Mouse (Mus musculus): ENCODE data around the gene Adamtsl3. TPM values are rescaled to one million over a fixed set of nuclear protein-coding genes. Genes with fewer than 3 reads are reported as not detected.
A peak's percentile ranks its signal among the peaks of the same experiment; 100 is the strongest.

Gene Adamtsl3
- total and polyA plus RNA-seq, 2 experiments from 2014 or later, result 1.00 to 4.1 TPM

GRCm38 (mm10) chr7:82330860-82331259 is 4.6 kb upstream of the Adamtsl3 start:
- H3K9ac ChIP-seq (replicated peaks; ENCODE audit: low read depth, low read length), result no peak overlapping the region
- DNase-seq (ENCODE audit: low spot score), result no peak
- no peak for TF ChIP-seq CTCF (IDR thresholded peaks at IDR 0.05; ENCODE audit: low read depth)
- no peak for TF ChIP-seq EP300 (IDR thresholded peaks at IDR 0.05; ENCODE audit: low read depth)
- H3K4me3 ChIP-seq (ENCODE audit: low read depth, low read length), result no peak overlapping the region
- H3K9me3 ChIP-seq (replicated peaks; ENCODE audit: control insufficient read depth, low read length), result no peaks in the 10 kb centered on the region
- H3K4me2 ChIP-seq (ENCODE audit: low read depth, low read length), result no peak overlapping the region
- no peak for ATAC-seq (ENCODE audit: insufficient read depth, low read depth)
- no peaks in the 10 kb centered on the region for H3K4me1 ChIP-seq (ENCODE audit: control insufficient read depth, insufficient read depth)
- WGBS, result 57% methylated on average over 6 of the region's 6 CpGs
- H3K27ac ChIP-seq (ENCODE audit: low read depth), result no peak overlapping the region
- H3K27me3 ChIP-seq (ENCODE audit: control insufficient read depth, insufficient read depth, low read length), result peaks cover 13% of the 10 kb centered on the region
- no peaks in the 10 kb centered on the region for H3K36me3 ChIP-seq (replicated peaks; ENCODE audit: control insufficient read depth, insufficient read depth, low read length)

DNA sequence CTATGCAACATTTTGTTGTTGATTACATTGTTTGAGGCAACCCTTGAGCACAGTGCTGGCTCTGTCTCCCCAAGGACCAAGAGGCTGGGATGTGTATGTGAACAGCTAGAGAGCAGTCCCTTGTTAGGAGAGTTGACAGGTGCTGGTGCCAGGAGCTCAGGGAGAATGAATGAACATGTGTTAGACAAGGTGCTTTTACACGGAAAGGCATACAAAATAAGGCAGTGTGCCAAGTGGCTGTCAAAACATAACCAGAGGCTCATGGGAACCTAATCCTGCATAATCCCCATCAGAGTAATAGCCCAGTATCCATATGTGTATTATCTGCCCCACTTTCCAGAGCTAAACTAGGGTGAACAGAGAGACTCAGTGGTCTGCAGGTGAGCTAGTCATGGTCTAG is 1.5 kb upstream of the Adamtsl3 start:
- DNase-seq (ENCODE audit: low spot score), result no peak
- Histone ChIP-seq H3K9ac (replicated peaks; ENCODE audit: low read depth, low read length) (no peak overlapping the region), H3K27me3 (ENCODE audit: control insufficient read depth, insufficient read depth, low read length) (peaks cover 26% of the 10 kb centered on the region), H3K4me2 (ENCODE audit: low read depth, low read length) (no peak overlapping the region), H3K36me3 (replicated peaks; ENCODE audit: control insufficient read depth, insufficient read depth, low read length) (no peaks in the 10 kb centered on the region), H3K4me3 (ENCODE audit: low read depth, low read length) (no peak overlapping the region), H3K9me3 (replicated peaks; ENCODE audit: control insufficient read depth, low read length) (no peaks in the 10 kb centered on the region), H3K4me1 (ENCODE audit: control insufficient read depth, insufficient read depth) (no peaks in the 10 kb centered on the region), H3K27ac (ENCODE audit: low read depth) (no peak overlapping the region)
- no peak for ATAC-seq (ENCODE audit: insufficient read depth, low read depth)
- TF ChIP-seq CTCF (IDR thresholded peaks at IDR 0.05; ENCODE audit: low read depth) (no peak), EP300 (IDR thresholded peaks at IDR 0.05; ENCODE audit: low read depth) (no peak)
- 37% methylated on average over 1 of the region's 1 CpGs for WGBS

- no peaks in the 10 kb centered on the region for H3K4me1 ChIP-seq (ENCODE audit: control insufficient read depth, insufficient read depth)
- no peaks in the 10 kb centered on the region for H3K36me3 ChIP-seq (replicated peaks; ENCODE audit: control insufficient read depth, insufficient read depth, low read length)
- H3K27ac ChIP-seq (ENCODE audit: low read depth), result no peak overlapping the region
- WGBS, result 1% methylated on average over 31 of the region's 34 CpGs
- ATAC-seq (ENCODE audit: insufficient read depth, low read depth) (peak; percentile 35), DNase-seq (ENCODE audit: low spot score) (peak; percentile 19)
- H3K9me3 ChIP-seq (replicated peaks; ENCODE audit: control insufficient read depth, low read length), result no peaks in the 10 kb centered on the region
- H3K27me3 ChIP-seq (ENCODE audit: control insufficient read depth, insufficient read depth, low read length), result peaks cover 26% of the 10 kb centered on the region
- peak overlapping the region; percentile 57 for H3K4me3 ChIP-seq (ENCODE audit: low read depth, low read length)
- TF ChIP-seq EP300 (IDR thresholded peaks at IDR 0.05; ENCODE audit: low read depth) (no peak), CTCF (IDR thresholded peaks at IDR 0.05; ENCODE audit: low read depth) (no peak)
- no peak overlapping the region for H3K9ac ChIP-seq (replicated peaks; ENCODE audit: low read depth, low read length)
- H3K4me2 ChIP-seq (ENCODE audit: low read depth, low read length), result peak overlapping the region; percentile 79
Measured at GRCm38 (mm10) chr7:82336132-82336531, 638 bp downstream of the Adamtsl3 start.

GRCm38 (mm10) chr7:82338121-82338520 is 2.6 kb downstream of the Adamtsl3 start:
- H3K27ac ChIP-seq (ENCODE audit: low read depth), result no peak overlapping the region
- 82% methylated on average over 9 of the region's 9 CpGs for WGBS
- no peak for TF ChIP-seq CTCF (IDR thresholded peaks at IDR 0.05; ENCODE audit: low read depth)
- TF ChIP-seq EP300 (IDR thresholded peaks at IDR 0.05; ENCODE audit: low read depth), result no peak
- ATAC-seq (ENCODE audit: insufficient read depth, low read depth) (no peak), DNase-seq (ENCODE audit: low spot score) (no peak)
- no peaks in the 10 kb centered on the region for H3K4me1 ChIP-seq (ENCODE audit: control insufficient read depth, insufficient read depth)
- no peaks in the 10 kb centered on the region for H3K9me3 ChIP-seq (replicated peaks; ENCODE audit: control insufficient read depth, low read length)
- H3K4me3 ChIP-seq (ENCODE audit: low read depth, low read length), result no peak overlapping the region
- no peak overlapping the region for H3K4me2 ChIP-seq (ENCODE audit: low read depth, low read length)
- H3K9ac ChIP-seq (replicated peaks; ENCODE audit: low read depth, low read length), result no peak overlapping the region
- no peaks in the 10 kb centered on the region for H3K36me3 ChIP-seq (replicated peaks; ENCODE audit: control insufficient read depth, insufficient read depth, low read length)
- H3K27me3 ChIP-seq (ENCODE audit: control insufficient read depth, insufficient read depth, low read length), result peaks cover 26% of the 10 kb centered on the region

DNA sequence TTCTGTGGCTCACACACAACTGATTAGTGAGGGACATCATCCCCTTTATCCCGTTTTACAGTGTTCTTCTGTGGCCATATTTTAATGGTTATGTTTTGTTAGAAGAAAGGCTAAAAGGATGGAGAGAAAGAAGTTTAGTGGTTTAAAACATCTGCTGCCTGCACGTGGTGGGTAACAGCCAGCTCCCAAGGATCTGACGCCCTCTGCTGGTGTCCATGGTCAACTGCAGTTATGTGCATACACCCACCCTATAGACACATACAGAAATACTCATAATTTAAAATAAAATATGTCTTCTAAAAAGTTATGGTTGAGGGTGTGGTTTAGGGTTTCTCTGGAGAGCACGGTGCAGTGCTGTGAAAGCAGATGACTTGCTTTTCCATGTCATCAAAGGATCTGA is 3.0 kb downstream of the Adamtsl3 start:
- TF ChIP-seq EP300 (IDR thresholded peaks at IDR 0.05; ENCODE audit: low read depth) (no peak), CTCF (IDR thresholded peaks at IDR 0.05; ENCODE audit: low read depth) (no peak)
- Histone ChIP-seq H3K4me3 (ENCODE audit: low read depth, low read length) (no peak overlapping the region), H3K36me3 (replicated peaks; ENCODE audit: control insufficient read depth, insufficient read depth, low read length) (no peaks in the 10 kb centered on the region), H3K27ac (ENCODE audit: low read depth) (no peak overlapping the region), H3K4me1 (ENCODE audit: control insufficient read depth, insufficient read depth) (no peaks in the 10 kb centered on the region), H3K4me2 (ENCODE audit: low read depth, low read length) (no peak overlapping the region), H3K9me3 (replicated peaks; ENCODE audit: control insufficient read depth, low read length) (no peaks in the 10 kb centered on the region), H3K27me3 (ENCODE audit: control insufficient read depth, insufficient read depth, low read length) (peaks cover 26% of the 10 kb centered on the region), H3K9ac (replicated peaks; ENCODE audit: low read depth, low read length) (no peak overlapping the region)
- DNase-seq (ENCODE audit: low spot score) (no peak), ATAC-seq (ENCODE audit: insufficient read depth, low read depth) (no peak)
- 81% methylated on average over 4 of the region's 4 CpGs for WGBS

GRCm38 (mm10) chr7:82339214-82339613 is 3.7 kb downstream of the Adamtsl3 start:
- peaks cover 25% of the 10 kb centered on the region for H3K27me3 ChIP-seq (ENCODE audit: control insufficient read depth, insufficient read depth, low read length)

More at GRCm38 (mm10) chr7:82339214-82339613, 3.7 kb downstream of the Adamtsl3 start:
- DNase-seq (ENCODE audit: low spot score) (no peak), ATAC-seq (ENCODE audit: insufficient read depth, low read depth) (no peak)
- Histone ChIP-seq H3K27ac (ENCODE audit: low read depth) (no peak overlapping the region), H3K4me2 (ENCODE audit: low read depth, low read length) (no peak overlapping the region), H3K4me1 (ENCODE audit: control insufficient read depth, insufficient read depth) (no peaks in the 10 kb centered on the region), H3K4me3 (ENCODE audit: low read depth, low read length) (no peak overlapping the region), H3K9ac (replicated peaks; ENCODE audit: low read depth, low read length) (no peak overlapping the region), H3K36me3 (replicated peaks; ENCODE audit: control insufficient read depth, insufficient read depth, low read length) (no peaks in the 10 kb centered on the region), H3K9me3 (replicated peaks; ENCODE audit: control insufficient read depth, low read length) (no peaks in the 10 kb centered on the region)
- TF ChIP-seq EP300 (IDR thresholded peaks at IDR 0.05; ENCODE audit: low read depth) (no peak), CTCF (IDR thresholded peaks at IDR 0.05; ENCODE audit: low read depth) (peak; percentile 75)
- 45% methylated on average over 3 of the region's 3 CpGs for WGBS
